24 mouse cellular contexts compared by ENCODE assay signal in the genomic region with DNA sequence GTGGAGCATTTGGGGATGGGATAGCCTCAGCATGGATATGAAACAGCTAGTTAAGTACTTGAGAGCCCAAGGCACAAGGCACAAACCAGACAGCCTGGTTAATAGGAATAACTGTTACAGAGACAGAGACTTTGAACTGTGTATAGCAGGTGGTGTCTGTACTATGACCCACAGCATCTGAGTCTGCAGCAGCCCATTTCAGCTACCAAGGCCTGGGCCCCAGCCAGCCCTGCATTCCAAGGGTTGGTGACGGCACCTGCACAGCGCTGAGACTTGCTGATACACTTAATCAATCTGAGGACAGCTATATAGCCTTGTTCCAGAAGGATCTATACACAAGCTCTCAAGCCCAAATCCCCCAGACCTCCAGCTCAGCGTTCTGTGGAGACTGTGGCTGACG. TPM values are rescaled to one million over a fixed set of nuclear protein-coding genes. Genes with fewer than 3 reads are reported as not detected.
A peak's percentile ranks its signal among the peaks of the same experiment; 100 is the strongest.
DNase-seq lines count a peak whose midpoint lies in the region; ATAC-seq and TF ChIP-seq lines count a peak whose summit lies in the region.
"Had no signal": no experiment of that assay in that cellular context is flagged by ENCODE, and none has a peak within 500 bp of the region (broad histone marks: within the 10 kb centered on the region; RNA-seq: fewer than 3 reads in every experiment).

No protein-coding gene starts in this region.

- no peak overlapping the region for H3K9ac ChIP-seq in kidney, embryonic 15.5 days
- H3K9ac ChIP-seq: embryonic facial prominence, embryonic 15.5 days; heart, embryonic 13.5 days had no signal

- WGBS in kidney, embryonic 15.5 days = 89% methylated on average over 4 of the region's 4 CpGs
- WGBS in lung, adult 2 months = 92% methylated on average over 4 of the region's 4 CpGs
- WGBS in cerebellum, adult 2 months = 91% methylated on average over 4 of the region's 4 CpGs

- H3K27ac ChIP-seq in kidney, embryonic 15.5 days = no peak overlapping the region
- H3K27ac ChIP-seq in cerebellum, adult 2 months (ENCODE audit: insufficient read depth, low read length) = no peak overlapping the region
- H3K27ac ChIP-seq: embryonic facial prominence, embryonic 15.5 days; forebrain, embryonic 10.5 days; heart, embryonic 13.5 days had no signal

- no peaks in the 10 kb centered on the region for H3K9me3 ChIP-seq in kidney, embryonic 15.5 days (replicated peaks)
- H3K9me3 ChIP-seq: forebrain, embryonic 10.5 days had no signal

- TF ChIP-seq CTCF in lung, adult 2 months (IDR thresholded peaks at IDR 0.05; ENCODE audit: insufficient read depth, low read length) = no peak
- TF ChIP-seq CTCF in cerebellum, adult 2 months (IDR thresholded peaks at IDR 0.05; ENCODE audit: borderline replicate concordance, insufficient read depth, low read depth, low read length) = no peak

- H3K4me1 ChIP-seq in kidney, embryonic 15.5 days = peaks cover 26% of the 10 kb centered on the region
- no peaks in the 10 kb centered on the region for H3K4me1 ChIP-seq in lung, adult 2 months (ENCODE audit: control insufficient read depth, insufficient read depth, low read length)
- no peaks in the 10 kb centered on the region for H3K4me1 ChIP-seq in cerebellum, adult 2 months (ENCODE audit: control insufficient read depth, insufficient read depth, low read length)

- ATAC-seq in kidney, embryonic 15.5 days (replicated peaks; ENCODE audit: low FRiP score) = no peak
- ATAC-seq: forebrain, embryonic 14.5 days had no signal

- no peak overlapping the region for H3K4me3 ChIP-seq in kidney, embryonic 15.5 days (replicated peaks)
- no peak overlapping the region for H3K4me3 ChIP-seq in lung, adult 2 months (replicated peaks; ENCODE audit: extremely low read depth, low read depth, low read length)
- H3K4me3 ChIP-seq in cerebellum, adult 2 months (replicated peaks; ENCODE audit: insufficient read depth, low read depth, low read length) = no peak overlapping the region
- H3K4me3 ChIP-seq: embryonic facial prominence, embryonic 15.5 days; erythroblast, embryonic 14.5 days; forebrain, embryonic 10.5 days; heart, embryonic 13.5 days had no signal

- no peak overlapping the region for H3K4me2 ChIP-seq in kidney, embryonic 15.5 days
- H3K4me2 ChIP-seq: embryonic facial prominence, embryonic 15.5 days; heart, embryonic 13.5 days had no signal

- H3K27me3 ChIP-seq in kidney, embryonic 15.5 days = peaks cover 51% of the 10 kb centered on the region
- no peaks in the 10 kb centered on the region for H3K27me3 ChIP-seq in cerebellum, adult 2 months (ENCODE audit: control insufficient read depth, insufficient read depth, low read length)

- DNase-seq in kidney, adult 18-20 months = peak; percentile 76
- DNase-seq in kidney, adult 9 months = peak; percentile 92
- DNase-seq in kidney, postnatal 14 days = peak; percentile 79
- no peak for DNase-seq in lung, adult 2 months
- no peak for DNase-seq in cerebellum, adult 2 months
- DNase-seq in adrenal gland, adult 8-10 months = no peak
- no peak for DNase-seq in lung, postnatal 36 days
- DNase-seq: adrenal gland, postnatal 14 days; cerebellum, adult 18-20 months; cerebellum, postnatal 14 days; embryo, embryonic 11 days; gastrocnemius, postnatal 36 days; heart, adult 11 months; heart, postnatal 36 days had no signal

- TF ChIP-seq POLR2A in lung, adult 2 months (IDR thresholded peaks at IDR 0.05; ENCODE audit: borderline replicate concordance, extremely low read depth, low read depth, low read length) = no peak
- TF ChIP-seq POLR2A in cerebellum, adult 2 months (IDR thresholded peaks at IDR 0.05; ENCODE audit: borderline replicate concordance, insufficient read depth, low read length) = no peak

- peaks cover 50% of the 10 kb centered on the region for H3K36me3 ChIP-seq in kidney, embryonic 15.5 days

RNA-seq across cellular contexts. Expression of a gene that starts 2.6 kb away (rescaled TPM):
- polyA plus RNA-seq in kidney, embryonic 15.5 days (2015; fragmentation: Nextera tagmentation; extraction: Ambion mirVana) = 0.49 and 0.84 TPM in 2 replicates
- 0.08 TPM in 1 of 2 replicates, not detected in the other for polyA plus RNA-seq in lung, adult 2 months (2012; rRNA removed)
- not detected in 2 replicates for polyA plus RNA-seq in cerebellum, adult 2 months (2012; rRNA removed)
- total RNA-seq in adrenal gland, adult 8-10 months (2022) = under 1 TPM in 3 of 4 experiments, not detected in 1; 0.35 to 0.80 (median 0.45) TPM
- total RNA-seq: adrenal gland, postnatal 14 days; common myeloid progenitor, adult 5-6 weeks; gastrocnemius, adult 8-10 months; gastrocnemius, postnatal 36 days; heart, postnatal 36 days; MEL had no signal
- polyA plus RNA-seq: embryonic facial prominence, embryonic 11.5 days; erythroblast, embryonic 14.5 days; forebrain, embryonic 14.5 days had no signal

Comparison
In these comparisons a context has a peak if more than half of its experiments do, and no peak if none do; other contexts are left out.
1. DNase-seq: peak in kidney, adult 18-20 months (single experiment), kidney, adult 9 months (single experiment) and kidney, postnatal 14 days (single experiment); none in lung, adult 2 months (single experiment), cerebellum, adult 2 months (0 of 2), adrenal gland, adult 8-10 months (single experiment) and lung, postnatal 36 days (single experiment).